Mouse (Mus musculus) lung, embryonic 16.5 days (tissue): ENCODE measurements at regions not wholly inside any gene's neighbourhood (a gene's known extent, or its start where the extent isn't known, plus 50 kb on each side); places are given as distances from the start of the nearest gene placed in this dataset.

ENCODE experiments used
- ATAC-seq: fragments of 200-750 bp; cut with Nextera tagmentation; 2 replicates; pipeline ENCODE4 v1.8.0; 2017; ENCODE audit warnings: low read depth, mild to moderate bottlenecking, moderate library complexity
- H3K27ac ChIP-seq: fragments of 300-500 bp; sonication (generic); 2 replicates; pipeline ENCODE4 v1.5.1; 2014; ENCODE audit warnings: mild to moderate bottlenecking, control low read depth, low read length
- H3K27me3 ChIP-seq: fragments of 300-500 bp; sonication (generic); 2 replicates; pipeline ENCODE4 v1.6.1; 2014; ENCODE audit warnings: low read depth, low read length, mixed read lengths; ENCODE audit not compliant: control insufficient read depth, insufficient read depth
- H3K36me3 ChIP-seq: fragments of 300-500 bp; sonication (generic); 2 replicates; pipeline ENCODE4 v1.6.1; 2014; ENCODE audit warnings: low read length; ENCODE audit not compliant: control insufficient read depth, insufficient read depth
- H3K4me1 ChIP-seq: fragments of 300-500 bp; sonication (generic); replicated peaks from 2 replicates; pipeline ENCODE4 v1.6.1; 2014; ENCODE audit warnings: low read length, mixed read lengths; ENCODE audit not compliant: control insufficient read depth, insufficient read depth
- H3K4me2 ChIP-seq: fragments of 300-500 bp; sonication (generic); 2 replicates; pipeline ENCODE4 v1.6.1; 2014; ENCODE audit warnings: low read depth, low read length, control low read depth
- H3K4me3 ChIP-seq: fragments of 300-500 bp; sonication (generic); 2 replicates; pipeline ENCODE4 v1.5.1; 2014; ENCODE audit warnings: mild to moderate bottlenecking, low read length, control low read depth
- H3K9ac ChIP-seq: fragments of 300-500 bp; sonication (generic); 2 replicates; pipeline ENCODE4 v1.6.1; 2014; ENCODE audit warnings: low read length, control low read depth
- H3K9me3 ChIP-seq: fragments of 300-500 bp; sonication (generic); 2 replicates; pipeline ENCODE4 v1.6.1; 2016; ENCODE audit warnings: low read length; ENCODE audit not compliant: control insufficient read depth
- WGBS: fragments of 180-500 bp; shearing (Covaris S2); extraction: QIAGEN DNeasy Blood & Tissue Kit; methylation state at CpG from one replicate; pipeline ENCODE4 v1.1.7; 2014; 5-methylcytosine and 5-hydroxymethylcytosine counted together

DNA sequence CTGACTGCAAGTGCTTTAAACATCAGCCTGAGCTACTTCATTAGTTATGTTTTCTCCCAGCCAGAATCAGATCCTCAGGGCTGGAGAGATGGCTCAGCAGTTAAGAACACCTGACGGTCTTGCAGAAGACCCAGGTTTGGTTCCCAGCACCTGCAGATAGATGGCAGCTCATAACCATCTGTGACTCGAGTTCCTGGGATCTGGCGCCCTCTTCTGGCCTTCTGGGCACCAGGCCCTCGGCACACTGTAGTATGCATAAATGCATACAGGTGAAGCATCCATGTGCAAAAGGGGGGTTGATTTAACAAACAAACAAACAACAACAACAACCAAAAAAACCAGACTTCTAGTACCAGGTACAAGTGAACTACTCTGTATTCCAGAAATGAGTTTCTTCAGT lies 297.7 kb upstream of the Tgfbr2 start:
- no peak for ATAC-seq
- no peak overlapping the region for H3K4me3 ChIP-seq
- H3K9me3 ChIP-seq, result no peaks in the 10 kb centered on the region
- H3K27me3 ChIP-seq, result no peaks in the 10 kb centered on the region
- no peak overlapping the region for H3K9ac ChIP-seq
- 71% methylated on average over 4 of the region's 4 CpGs for WGBS
- H3K27ac ChIP-seq, result no peak overlapping the region
- H3K36me3 ChIP-seq, result no peaks in the 10 kb centered on the region
- no peak overlapping the region for H3K4me2 ChIP-seq
- no peaks in the 10 kb centered on the region for H3K4me1 ChIP-seq

DNA sequence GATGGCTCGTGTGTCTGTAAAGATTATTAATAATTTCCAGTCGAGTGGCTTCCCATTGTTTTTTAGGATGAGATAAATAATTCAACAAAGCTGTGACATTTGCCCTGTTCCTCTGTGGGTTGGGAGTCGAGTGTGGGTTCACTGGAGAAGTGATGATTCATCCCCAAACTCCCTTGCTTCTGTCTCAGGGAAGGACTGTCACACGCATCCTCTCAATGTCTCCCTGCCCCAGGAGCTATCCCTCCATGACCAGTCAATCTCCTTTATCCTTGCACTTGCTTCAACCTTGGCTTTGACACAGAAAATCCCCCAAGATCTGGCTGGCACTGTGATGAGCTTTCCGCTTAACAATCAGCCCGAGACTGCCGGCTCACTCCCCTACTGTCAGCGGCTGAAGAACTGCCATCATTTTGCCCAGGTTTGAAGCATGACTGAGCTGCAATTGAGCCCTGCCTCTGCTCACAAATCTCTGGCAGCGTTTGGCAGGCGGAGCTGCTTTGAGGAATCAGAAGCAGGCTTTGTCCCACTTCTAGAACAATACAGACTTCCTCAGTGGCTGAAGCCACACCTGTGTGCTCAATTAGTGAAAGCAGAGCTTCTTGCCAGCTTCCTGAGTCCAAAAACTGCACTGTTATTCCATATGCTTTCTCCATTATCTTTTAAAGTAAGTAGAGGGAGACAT lies 293.6 kb upstream of the Tgfbr2 start:
- H3K4me2 ChIP-seq, result no peak overlapping the region
- no peaks in the 10 kb centered on the region for H3K9me3 ChIP-seq
- no peak overlapping the region for H3K4me3 ChIP-seq
- H3K9ac ChIP-seq, result no peak overlapping the region
- no peaks in the 10 kb centered on the region for H3K4me1 ChIP-seq
- ATAC-seq, result no peak
- H3K27me3 ChIP-seq, result no peaks in the 10 kb centered on the region
- no peaks in the 10 kb centered on the region for H3K36me3 ChIP-seq
- H3K27ac ChIP-seq, result no peak overlapping the region
- WGBS, result 43% methylated on average over 10 of the region's 10 CpGs

DNA sequence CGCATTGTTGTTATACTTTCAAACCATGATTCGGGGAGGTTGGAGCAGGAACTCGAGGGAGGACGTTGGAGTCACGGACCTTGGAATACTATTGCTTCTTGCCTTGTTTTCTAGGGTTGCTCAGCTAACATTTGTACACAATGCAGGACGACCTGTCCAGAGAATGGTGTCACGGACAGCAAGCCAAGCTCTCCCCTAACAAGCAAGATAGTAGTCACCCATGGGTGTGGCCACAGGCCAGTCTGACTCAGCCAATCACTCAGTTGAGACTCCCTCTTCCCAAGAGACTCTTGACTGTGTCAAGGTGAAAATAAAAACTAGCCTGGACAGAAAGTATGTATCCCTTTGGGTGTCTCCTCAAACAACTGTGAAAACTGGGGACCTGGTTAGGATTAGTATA lies 291.2 kb upstream of the Tgfbr2 start:
- Histone ChIP-seq H3K27ac (no peak overlapping the region), H3K27me3 (no peaks in the 10 kb centered on the region), H3K36me3 (no peaks in the 10 kb centered on the region), H3K4me2 (no peak overlapping the region), H3K4me3 (no peak overlapping the region), H3K4me1 (no peaks in the 10 kb centered on the region), H3K9ac (no peak overlapping the region), H3K9me3 (no peaks in the 10 kb centered on the region)
- 87% methylated on average over 7 of the region's 7 CpGs for WGBS
- no peak for ATAC-seq

DNA sequence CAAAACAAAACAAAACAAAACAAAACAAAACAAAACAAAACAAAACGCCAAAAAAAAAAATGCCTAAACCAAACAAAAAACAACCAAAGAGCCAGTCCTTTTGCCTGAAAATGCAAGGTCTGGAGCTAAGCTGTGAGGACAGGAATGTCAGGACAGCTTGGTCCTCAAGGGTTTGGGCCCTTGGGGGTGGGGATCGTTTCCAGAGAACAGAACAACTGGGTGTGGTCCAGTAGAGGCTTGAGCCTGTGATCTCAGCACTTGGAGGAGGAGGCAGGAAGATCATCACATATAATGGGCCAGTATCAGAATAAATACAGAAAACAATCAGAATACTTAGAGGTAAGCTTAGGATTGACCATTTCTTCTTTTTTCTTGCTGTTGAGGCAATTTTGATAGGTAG lies 289.5 kb upstream of the Tgfbr2 start:
- Histone ChIP-seq H3K4me1 (no peaks in the 10 kb centered on the region), H3K27me3 (no peaks in the 10 kb centered on the region), H3K9me3 (no peaks in the 10 kb centered on the region), H3K27ac (no peak overlapping the region), H3K4me3 (no peak overlapping the region), H3K36me3 (no peaks in the 10 kb centered on the region), H3K4me2 (no peak overlapping the region), H3K9ac (no peak overlapping the region)
- ATAC-seq, result no peak
- 58% methylated on average over 2 of the region's 2 CpGs for WGBS

DNA sequence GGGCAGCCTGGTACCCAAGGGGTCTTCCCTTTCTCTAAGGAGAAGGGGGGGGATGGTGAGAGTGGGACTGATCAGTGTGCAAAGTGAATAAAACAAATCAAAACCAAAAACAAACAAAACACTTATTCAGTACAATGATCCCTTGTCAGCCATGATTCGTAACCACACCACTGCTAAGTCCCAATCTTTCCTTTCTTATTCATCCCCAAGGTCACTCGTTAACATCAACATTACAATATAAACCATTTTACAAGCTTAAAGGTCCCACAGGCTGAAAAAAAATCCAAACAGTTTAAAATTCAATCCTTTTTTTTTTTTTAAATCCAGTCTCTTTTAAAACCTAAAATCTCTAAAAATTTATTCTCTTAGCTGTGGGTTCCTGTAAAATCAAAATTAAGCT lies 287.1 kb upstream of the Tgfbr2 start:
- Histone ChIP-seq H3K9ac (no peak overlapping the region), H3K4me1 (no peaks in the 10 kb centered on the region), H3K36me3 (no peaks in the 10 kb centered on the region), H3K4me3 (no peak overlapping the region), H3K27me3 (no peaks in the 10 kb centered on the region), H3K9me3 (no peaks in the 10 kb centered on the region), H3K4me2 (no peak overlapping the region), H3K27ac (no peak overlapping the region)
- WGBS, result 75% methylated on average over 2 of the region's 2 CpGs
- ATAC-seq, result no peak

DNA sequence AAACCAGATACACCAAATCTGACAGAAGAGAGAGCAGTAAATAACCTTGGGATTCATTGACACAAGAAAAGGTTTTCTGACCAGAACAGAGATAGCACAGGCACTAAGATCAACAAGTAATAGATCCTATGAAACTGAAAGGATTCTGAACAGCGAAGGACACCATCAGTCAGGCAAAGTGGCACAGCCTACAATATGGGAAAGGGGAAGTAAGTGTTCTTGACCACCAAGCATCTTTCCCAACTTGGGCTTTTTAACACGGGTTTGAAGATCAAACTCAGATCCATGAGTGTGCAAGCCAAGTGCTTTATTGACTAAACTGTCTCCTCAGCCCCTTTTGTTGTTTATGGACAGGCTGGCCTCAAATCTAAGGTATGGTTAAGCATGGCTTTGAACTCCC lies 284.9 kb upstream of the Tgfbr2 start:
- H3K27me3 ChIP-seq, result no peaks in the 10 kb centered on the region
- 65% methylated on average over 2 of the region's 2 CpGs for WGBS
- H3K36me3 ChIP-seq, result no peaks in the 10 kb centered on the region
- H3K27ac ChIP-seq, result no peak overlapping the region
- H3K9me3 ChIP-seq, result no peaks in the 10 kb centered on the region
- H3K4me3 ChIP-seq, result no peak overlapping the region
- ATAC-seq, result no peak
- H3K4me1 ChIP-seq, result 0 out of 2 replicates have a peak, but pooled peaks cover 5% of the 10 kb centered on the region
- no peak overlapping the region for H3K9ac ChIP-seq
- H3K4me2 ChIP-seq, result no peak overlapping the region

DNA sequence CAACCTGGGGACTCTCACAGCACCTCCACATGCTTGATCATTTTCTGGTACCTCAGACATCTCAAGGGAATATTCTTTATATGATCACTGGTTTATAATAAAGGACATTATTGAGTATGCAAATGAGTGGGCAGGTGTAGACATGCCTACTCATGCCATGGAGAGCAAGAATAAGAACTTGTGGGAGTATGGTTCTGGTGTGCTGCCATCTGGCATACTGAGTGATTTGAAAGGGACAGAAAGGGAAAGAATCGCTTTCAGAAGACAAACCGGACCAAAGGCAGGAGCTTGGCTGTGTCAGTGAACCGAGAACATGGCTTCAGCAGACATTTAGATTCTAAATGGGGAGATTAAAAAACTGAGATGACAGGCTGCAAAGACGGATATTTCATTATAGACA lies 276.9 kb upstream of the Tgfbr2 start:
- Histone ChIP-seq H3K4me1 (0 out of 2 replicates have a peak, but pooled peaks cover 4% of the 10 kb centered on the region), H3K4me2 (no peak overlapping the region), H3K36me3 (no peaks in the 10 kb centered on the region), H3K27ac (no peak overlapping the region), H3K4me3 (no peak overlapping the region), H3K9me3 (no peaks in the 10 kb centered on the region), H3K27me3 (no peaks in the 10 kb centered on the region), H3K9ac (no peak overlapping the region)
- 74% methylated on average over 4 of the region's 4 CpGs for WGBS
- no peak for ATAC-seq

DNA sequence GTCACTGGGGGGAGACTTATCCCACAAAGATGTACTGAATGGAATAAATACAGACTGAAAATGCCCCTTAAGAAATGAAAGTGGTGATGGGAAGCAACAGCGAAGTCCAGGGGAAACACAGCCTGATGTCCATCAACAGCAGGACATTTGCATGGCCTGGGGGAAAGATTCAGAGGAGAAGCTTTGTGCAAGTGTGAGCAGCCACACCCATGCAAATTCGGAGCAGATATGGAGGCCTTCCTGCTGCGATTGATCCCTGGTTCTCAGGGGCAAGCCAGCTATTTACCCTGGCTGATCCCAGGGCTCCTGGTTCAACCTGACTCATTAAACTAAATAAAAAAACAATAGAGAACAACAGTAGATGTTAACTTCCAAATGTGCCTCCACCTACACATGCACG lies 275.7 kb upstream of the Tgfbr2 start:
- Histone ChIP-seq H3K9ac (no peak overlapping the region), H3K4me3 (no peak overlapping the region), H3K27ac (no peak overlapping the region), H3K36me3 (no peaks in the 10 kb centered on the region), H3K9me3 (no peaks in the 10 kb centered on the region), H3K4me1 (no peaks in the 10 kb centered on the region), H3K4me2 (no peak overlapping the region), H3K27me3 (no peaks in the 10 kb centered on the region)
- 80% methylated on average over 4 of the region's 4 CpGs for WGBS
- ATAC-seq, result no peak

DNA sequence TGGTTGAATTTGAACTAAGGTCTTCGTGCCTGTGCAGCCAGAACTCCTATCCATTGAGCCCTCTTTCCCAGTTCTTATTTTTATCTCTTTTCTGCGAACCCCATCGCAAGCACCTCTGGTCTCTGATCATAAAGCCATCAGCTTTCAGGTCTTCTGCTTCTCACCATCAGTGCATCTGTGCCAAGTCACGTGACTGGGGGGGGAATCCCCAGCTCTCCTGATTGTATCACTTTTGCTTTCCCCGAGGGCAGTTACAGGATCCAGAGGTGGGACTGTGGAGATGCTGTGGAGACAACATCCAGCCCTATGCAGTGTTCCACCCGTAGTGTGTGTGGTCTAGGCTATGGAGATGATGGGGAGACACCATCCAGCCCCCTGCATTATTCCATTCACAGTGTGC lies 272.6 kb upstream of the Tgfbr2 start:
- Histone ChIP-seq H3K27ac (no peak overlapping the region), H3K4me3 (no peak overlapping the region), H3K9ac (no peak overlapping the region), H3K4me2 (no peak overlapping the region), H3K4me1 (no peaks in the 10 kb centered on the region), H3K27me3 (no peaks in the 10 kb centered on the region), H3K9me3 (no peaks in the 10 kb centered on the region), H3K36me3 (no peaks in the 10 kb centered on the region)
- no peak for ATAC-seq
- WGBS, result 80% methylated on average over 6 of the region's 6 CpGs

DNA sequence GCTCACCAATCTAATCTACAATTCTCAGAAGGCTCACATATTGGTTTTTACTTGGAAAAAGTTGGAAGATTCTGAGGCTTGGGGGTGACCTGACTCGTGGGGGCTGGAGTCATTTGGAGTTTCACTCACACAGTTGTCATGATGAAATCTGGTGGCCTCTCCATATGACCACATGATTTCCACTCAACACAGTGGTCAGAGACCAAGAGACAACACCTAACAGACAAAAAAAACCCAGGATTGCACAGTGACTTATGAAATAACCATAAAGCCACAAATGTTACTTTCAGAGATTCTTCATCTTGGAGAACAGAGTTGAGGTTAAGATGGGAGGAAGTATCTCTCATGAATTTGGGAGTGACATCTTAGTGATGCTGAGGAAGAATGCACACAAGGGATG lies 263.4 kb upstream of the Tgfbr2 start:
- H3K4me2 ChIP-seq, result no peak overlapping the region
- no peaks in the 10 kb centered on the region for H3K36me3 ChIP-seq
- 68% methylated on average over 1 of the region's 1 CpGs for WGBS
- no peak overlapping the region for H3K27ac ChIP-seq
- ATAC-seq, result no peak
- no peak overlapping the region for H3K9ac ChIP-seq
- peaks cover 3% of the 10 kb centered on the region; the same call in 1 of the 2 replicates for H3K9me3 ChIP-seq
- no peak overlapping the region for H3K4me3 ChIP-seq
- H3K27me3 ChIP-seq, result no peaks in the 10 kb centered on the region
- no peaks in the 10 kb centered on the region for H3K4me1 ChIP-seq
